Mouse (Mus musculus) liver, embryonic 14.5 days (tissue): ENCODE data around the gene Dck. TPM values are rescaled to one million over a fixed set of nuclear protein-coding genes. Genes with fewer than 3 reads are reported as not detected.
A peak's percentile ranks its signal among the peaks of the same experiment; 100 is the strongest.
"Not testable (repeated sequence)": the region's sequence is repeated elsewhere in the genome, so short reads cannot be mapped to it uniquely, and the experiment has no call there.

Experiments
- ATAC-seq: fragments of 200-750 bp; cut with Nextera tagmentation; 2 replicates; pipeline ENCODE4 v1.8.0; 2017; ENCODE audit warnings: moderate number of reproducible peaks, mild to moderate bottlenecking, moderate library complexity; ENCODE audit not compliant: insufficient read depth
- DNase-seq, 3 experiments: peaks; one replicate each; pipeline ENCODE4 v3.0.0-alpha.2; 2012 to 2013; ENCODE audit warnings: low read depth in 3 of 3, low spot score in 3 of 3
- H3K27ac ChIP-seq: fragments of 300-500 bp; sonication (generic); 2 replicates; pipeline ENCODE4 v1.5.1; 2014; ENCODE audit warnings: moderate library complexity, mild to moderate bottlenecking, control low read depth, inconsistent platforms
- H3K27me3 ChIP-seq: fragments of 300-500 bp; sonication (generic); 2 replicates; pipeline ENCODE4 v1.6.1; 2014; ENCODE audit warnings: mild to moderate bottlenecking, low read length, moderate library complexity; ENCODE audit not compliant: control insufficient read depth, insufficient read depth
- H3K36me3 ChIP-seq: fragments of 300-500 bp; sonication (generic); replicated peaks from 2 replicates; pipeline ENCODE4 v1.6.1; 2014; ENCODE audit warnings: low read depth; ENCODE audit not compliant: control insufficient read depth, insufficient read depth
- H3K4me1 ChIP-seq, 2 experiments: fragments of 200-500 bp in 1 of 2; fragments of 300-500 bp in 1 of 2; sonication (generic) in 1 of 2; replicated peaks; 2 replicates each; pipeline ENCODE4 v1.6.1; 2012 to 2014; ENCODE audit warnings: antibody characterized with exemption in 1 of 2, inconsistent platforms in 1 of 2, low read length in 1 of 2; ENCODE audit not compliant: control insufficient read depth in 2 of 2, insufficient read depth in 2 of 2
- H3K4me2 ChIP-seq: fragments of 300-500 bp; sonication (generic); 2 replicates; pipeline ENCODE4 v1.6.1; 2014; ENCODE audit warnings: low read depth, mild to moderate bottlenecking, control low read depth, moderate library complexity
- H3K4me3 ChIP-seq, 2 experiments: fragments of 200-500 bp in 1 of 2; fragments of 300-500 bp in 1 of 2; sonication (generic) in 1 of 2; 2 replicates each; pipeline ENCODE4 v1.5.1; 2012 to 2014; ENCODE audit warnings: low read depth in 2 of 2, low read length in 2 of 2, mild to moderate bottlenecking in 2 of 2, control low read depth in 1 of 2, inconsistent platforms in 1 of 2, moderate library complexity in 1 of 2; ENCODE audit not compliant: insufficient read depth in 1 of 2
- H3K9ac ChIP-seq: fragments of 300-500 bp; sonication (generic); replicated peaks from 2 replicates; pipeline ENCODE4 v1.6.1; 2014; ENCODE audit warnings: mild to moderate bottlenecking, control low read depth, moderate library complexity
- H3K9me3 ChIP-seq: fragments of 300-500 bp; sonication (generic); 2 replicates; pipeline ENCODE4 v1.6.1; 2016; ENCODE audit warnings: low read length, mixed read lengths; ENCODE audit not compliant: control insufficient read depth
- CTCF ChIP-seq: IDR thresholded peaks from 2 replicates; pipeline ENCODE4 v1.5.1; 2016; ENCODE audit warnings: antibody characterized with exemption, low read depth, control low read depth
- EP300 ChIP-seq: IDR thresholded peaks from 2 replicates; pipeline ENCODE4 v1.6.1; 2016; ENCODE audit warnings: antibody characterized with exemption, low read depth
- WGBS: fragments of 180-500 bp; shearing (Covaris S2); extraction: QIAGEN DNeasy Blood & Tissue Kit; methylation state at CpG from one replicate; pipeline ENCODE4 v1.1.7; 2014; ENCODE audit not compliant: insufficient replicate concordance; 5-methylcytosine and 5-hydroxymethylcytosine counted together
- polyA plus RNA-seq, 2 experiments: library from polyadenylated mRNA; depleted of rRNA in 1 of 2; stranded (reverse) in 1 of 2; unstranded in 1 of 2; fragments of >200 nt; fragmentation: Nextera tagmentation in 1 of 2; extraction: Ambion mirVana in 1 of 2; gene quantifications; 2 replicates each; pipeline versions ENCODE4 v1.2.1 to v1.2.3; 2012 to 2014

The Dck gene
- polyA plus RNA-seq, 2 experiments: 38.0 to 99.8 TPM

- not testable (repeated sequence) for H3K4me2 ChIP-seq, H3K4me1 ChIP-seq, DNase-seq, H3K9me3 ChIP-seq, H3K27ac ChIP-seq, H3K9ac ChIP-seq, H3K4me3 ChIP-seq, H3K27me3 ChIP-seq
- TF ChIP-seq EP300: peak; percentile 38; the same call in 1 of the 2 replicates
- WGBS: 63% methylated on average over 1 of the region's 1 CpGs
- peaks cover 17% of the 10 kb centered on the region for H3K36me3 ChIP-seq
- ATAC-seq: peak; percentile 62; the same call in 1 of the 2 replicates
These were observed 23.7 kb upstream of the Dck start for GRCm38 (mm10) chr5:88741065-88741464.

GRCm38 (mm10) chr5:88747774-88748173 lies 17.0 kb upstream of the Dck start:
- H3K9me3 ChIP-seq: no peaks in the 10 kb centered on the region
- H3K9ac ChIP-seq: no peak overlapping the region
- no peak for ATAC-seq
- 72% methylated on average over 1 of the region's 1 CpGs for WGBS
- H3K36me3 ChIP-seq: peaks cover 19% of the 10 kb centered on the region
- no peak for TF ChIP-seq CTCF
- TF ChIP-seq EP300: no peak
- no peak overlapping the region for H3K4me3 ChIP-seq
- H3K27me3 ChIP-seq: no peaks in the 10 kb centered on the region
- no peak for DNase-seq
- H3K4me1 ChIP-seq: no peaks in the 10 kb centered on the region
- H3K4me2 ChIP-seq: no peak overlapping the region
- H3K27ac ChIP-seq: no peak overlapping the region

- Histone ChIP-seq H3K27me3 (no peaks in the 10 kb centered on the region), H3K9ac (no peak overlapping the region), H3K36me3 (peaks cover 14% of the 10 kb centered on the region), H3K9me3 (no peaks in the 10 kb centered on the region), H3K4me2 (no peak overlapping the region), H3K4me3 (no peak overlapping the region), H3K4me1 (no peaks in the 10 kb centered on the region), H3K27ac (no peak overlapping the region)
- ATAC-seq (no peak), DNase-seq (no peak)
- WGBS: 83% methylated on average over 4 of the region's 4 CpGs
- TF ChIP-seq EP300 (no peak), CTCF (no peak)
These were observed 11.6 kb upstream of the Dck start for GRCm38 (mm10) chr5:88753199-88753598.

- Histone ChIP-seq H3K4me3 (no peak overlapping the region), H3K9ac (no peak overlapping the region), H3K4me1 (peaks cover 18 to 21% of the 10 kb centered on the region in 2 experiments), H3K4me2 (no peak overlapping the region), H3K36me3 (peaks cover 8% of the 10 kb centered on the region), H3K9me3 (no peaks in the 10 kb centered on the region), H3K27me3 (no peaks in the 10 kb centered on the region), H3K27ac (no peak overlapping the region)
- no peak for TF ChIP-seq EP300
- peak; percentile 12; the same call in 1 of the 2 replicates for TF ChIP-seq CTCF
- 81% methylated on average over 5 of the region's 5 CpGs for WGBS
- DNase-seq (no peak), ATAC-seq (no peak)
These were observed 2.2 kb upstream of the Dck start for GRCm38 (mm10) chr5:88762611-88763010.

- DNase-seq (peak in 2 of 3 experiments; percentile 17 to 99), ATAC-seq (peak; percentile 53)
- peaks cover 30 to 33% of the 10 kb centered on the region in 2 experiments for H3K4me1 ChIP-seq
- peak overlapping the region; percentile 60 for H3K27ac ChIP-seq
- H3K9ac ChIP-seq: peak overlapping the region; percentile 72
- H3K4me2 ChIP-seq: peak overlapping the region; percentile 75
- peak overlapping the region; percentile 51 to 97 for H3K4me3 ChIP-seq
- H3K9me3 ChIP-seq: no peaks in the 10 kb centered on the region
- no peak for TF ChIP-seq EP300
- TF ChIP-seq CTCF: no peak
- no peaks in the 10 kb centered on the region for H3K27me3 ChIP-seq
- WGBS: under 1% methylated on average over 23 of the region's 23 CpGs
- peaks cover 12% of the 10 kb centered on the region for H3K36me3 ChIP-seq
These were observed 288 bp upstream of the Dck start for GRCm38 (mm10) chr5:88764430-88764986.
